Mouse (Mus musculus) lung, postnatal 0 days (tissue): ENCODE measurements around the gene Elp6.

ENCODE experiments used
- CTCF ChIP-seq: IDR thresholded peaks from 2 replicates; pipeline ENCODE4 v1.5.1; 2016; ENCODE audit warnings: antibody characterized with exemption, mild to moderate bottlenecking
- EP300 ChIP-seq: IDR thresholded peaks from 2 replicates; pipeline ENCODE4 v1.6.1; 2016; ENCODE audit warnings: antibody characterized with exemption, mild to moderate bottlenecking, control low read depth

DNA sequence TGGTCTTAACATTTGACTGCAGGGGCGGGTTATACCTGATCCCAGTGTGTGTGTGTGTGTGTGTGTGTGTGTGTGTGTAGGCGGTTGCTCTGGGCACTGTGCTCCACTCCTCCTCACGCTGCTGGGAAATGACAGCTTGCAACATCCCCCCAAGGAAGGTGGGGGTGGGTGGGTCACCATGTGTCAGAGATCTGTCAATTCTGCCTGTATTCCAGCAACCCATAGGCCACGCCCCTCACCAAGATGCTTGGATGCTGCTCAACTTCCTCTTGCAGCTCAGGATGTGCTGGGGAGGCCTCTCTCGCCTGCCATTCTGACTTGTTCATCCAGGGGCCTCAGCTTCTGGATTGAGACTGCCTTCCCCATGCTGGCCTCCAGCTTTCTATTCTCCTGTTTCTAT, 9.7 kb downstream of the Elp6 start:
- TF ChIP-seq CTCF (no peak), EP300 (no peak)
